Mouse (Mus musculus): ENCODE measurements at regions not wholly inside any gene's neighbourhood (a gene's known extent, or its start where the extent isn't known, plus 50 kb on each side); places are given as distances from the start of the nearest gene placed in this dataset.

GRCm38 (mm10) chr8:30915127-30915526 is 2513.4 kb upstream of the 5930422O12Rik start:
- no peak for TF ChIP-seq CTCF (IDR thresholded peaks at IDR 0.05; ENCODE audit: borderline replicate concordance, insufficient read depth, low read length)
- H3K4me3 ChIP-seq (ENCODE audit: insufficient read depth, low read length) = no peak overlapping the region
- no peaks in the 10 kb centered on the region for H3K4me1 ChIP-seq (ENCODE audit: control insufficient read depth, insufficient read depth, low read length)
- no peak overlapping the region for H3K27ac ChIP-seq (ENCODE audit: insufficient read depth, low read length)

- Histone ChIP-seq H3K4me3 (ENCODE audit: insufficient read depth, low read length) (peak overlapping the region; percentile 29), H3K27ac (ENCODE audit: insufficient read depth, low read length) (no peak overlapping the region), H3K4me1 (ENCODE audit: control insufficient read depth, insufficient read depth, low read length) (no peaks in the 10 kb centered on the region)
- TF ChIP-seq CTCF (IDR thresholded peaks at IDR 0.05; ENCODE audit: borderline replicate concordance, insufficient read depth, low read length) = no peak
- no peak for TF ChIP-seq POLR2A (IDR thresholded peaks at IDR 0.05; ENCODE audit: low read depth, low read length)
Measured at GRCm38 (mm10) chr8:30915601-30916171, 2512.8 kb upstream of the 5930422O12Rik start.

GRCm38 (mm10) chr8:30916184-30916751 is 2512.2 kb upstream of the 5930422O12Rik start:
- no peaks in the 10 kb centered on the region for H3K4me1 ChIP-seq (ENCODE audit: control insufficient read depth, insufficient read depth, low read length)
- H3K27ac ChIP-seq (ENCODE audit: insufficient read depth, low read length) = no peak overlapping the region
- no peak for TF ChIP-seq CTCF (IDR thresholded peaks at IDR 0.05; ENCODE audit: borderline replicate concordance, insufficient read depth, low read length)
- no peak for TF ChIP-seq POLR2A (IDR thresholded peaks at IDR 0.05; ENCODE audit: low read depth, low read length)
- H3K4me3 ChIP-seq (ENCODE audit: insufficient read depth, low read length) = peak overlapping the region; percentile 29

- Histone ChIP-seq H3K27ac (ENCODE audit: insufficient read depth, low read length) (no peak overlapping the region), H3K4me1 (ENCODE audit: control insufficient read depth, insufficient read depth, low read length) (no peaks in the 10 kb centered on the region), H3K4me3 (ENCODE audit: insufficient read depth, low read length) (no peak overlapping the region)
- TF ChIP-seq CTCF (IDR thresholded peaks at IDR 0.05; ENCODE audit: borderline replicate concordance, insufficient read depth, low read length) (no peak), POLR2A (IDR thresholded peaks at IDR 0.05; ENCODE audit: low read depth, low read length) (no peak)
Measured at GRCm38 (mm10) chr8:30921451-30921850, 2507.1 kb upstream of the 5930422O12Rik start.

GRCm38 (mm10) chr8:30923301-30924159 is 2505.0 kb upstream of the 5930422O12Rik start:
- TF ChIP-seq CTCF (IDR thresholded peaks at IDR 0.05; ENCODE audit: borderline replicate concordance, insufficient read depth, low read length) = peak; percentile 81
- TF ChIP-seq POLR2A (IDR thresholded peaks at IDR 0.05; ENCODE audit: low read depth, low read length) = no peak
- no peak overlapping the region for H3K4me3 ChIP-seq (ENCODE audit: insufficient read depth, low read length)
- H3K27ac ChIP-seq (ENCODE audit: insufficient read depth, low read length) = no peak overlapping the region
- no peaks in the 10 kb centered on the region for H3K4me1 ChIP-seq (ENCODE audit: control insufficient read depth, insufficient read depth, low read length)

GRCm38 (mm10) chr8:30924160-30924534 is 2504.4 kb upstream of the 5930422O12Rik start:
- Histone ChIP-seq H3K4me1 (ENCODE audit: control insufficient read depth, insufficient read depth, low read length) (no peaks in the 10 kb centered on the region), H3K4me3 (ENCODE audit: insufficient read depth, low read length) (no peak overlapping the region), H3K27ac (ENCODE audit: insufficient read depth, low read length) (no peak overlapping the region)
- TF ChIP-seq POLR2A (IDR thresholded peaks at IDR 0.05; ENCODE audit: low read depth, low read length) (no peak), CTCF (IDR thresholded peaks at IDR 0.05; ENCODE audit: borderline replicate concordance, insufficient read depth, low read length) (no peak)

GRCm38 (mm10) chr8:30924656-30925055 is 2503.9 kb upstream of the 5930422O12Rik start:
- TF ChIP-seq CTCF (IDR thresholded peaks at IDR 0.05; ENCODE audit: borderline replicate concordance, insufficient read depth, low read length) (no peak), POLR2A (IDR thresholded peaks at IDR 0.05; ENCODE audit: low read depth, low read length) (no peak)
- Histone ChIP-seq H3K4me1 (ENCODE audit: control insufficient read depth, insufficient read depth, low read length) (no peaks in the 10 kb centered on the region), H3K4me3 (ENCODE audit: insufficient read depth, low read length) (no peak overlapping the region), H3K27ac (ENCODE audit: insufficient read depth, low read length) (no peak overlapping the region)

GRCm38 (mm10) chr8:30937449-30938075 is 2490.9 kb upstream of the 5930422O12Rik start:
- Histone ChIP-seq H3K4me3 (ENCODE audit: insufficient read depth, low read length) (no peak overlapping the region), H3K27ac (ENCODE audit: insufficient read depth, low read length) (no peak overlapping the region), H3K4me1 (ENCODE audit: control insufficient read depth, insufficient read depth, low read length) (no peaks in the 10 kb centered on the region)
- TF ChIP-seq POLR2A (IDR thresholded peaks at IDR 0.05; ENCODE audit: low read depth, low read length) (no peak), CTCF (IDR thresholded peaks at IDR 0.05; ENCODE audit: borderline replicate concordance, insufficient read depth, low read length) (no peak)

GRCm38 (mm10) chr8:30940901-30941300 is 2487.6 kb upstream of the 5930422O12Rik start:
- H3K27ac ChIP-seq (ENCODE audit: insufficient read depth, low read length) = no peak overlapping the region
- no peak overlapping the region for H3K4me3 ChIP-seq (ENCODE audit: insufficient read depth, low read length)
- TF ChIP-seq POLR2A (IDR thresholded peaks at IDR 0.05; ENCODE audit: low read depth, low read length) = no peak
- H3K4me1 ChIP-seq (ENCODE audit: control insufficient read depth, insufficient read depth, low read length) = no peaks in the 10 kb centered on the region

Data from embryonic fibroblast, embryonic 13.5 days (primary cell).